Mouse (Mus musculus): Measurements from ENCODE around the gene Homez. TPM values are rescaled to one million over a fixed set of nuclear protein-coding genes. Genes with fewer than 3 reads are reported as not detected.

Gene Homez
- polyA plus RNA-seq, 1 experiment from 2014 or later = 4.0 TPM

DNA sequence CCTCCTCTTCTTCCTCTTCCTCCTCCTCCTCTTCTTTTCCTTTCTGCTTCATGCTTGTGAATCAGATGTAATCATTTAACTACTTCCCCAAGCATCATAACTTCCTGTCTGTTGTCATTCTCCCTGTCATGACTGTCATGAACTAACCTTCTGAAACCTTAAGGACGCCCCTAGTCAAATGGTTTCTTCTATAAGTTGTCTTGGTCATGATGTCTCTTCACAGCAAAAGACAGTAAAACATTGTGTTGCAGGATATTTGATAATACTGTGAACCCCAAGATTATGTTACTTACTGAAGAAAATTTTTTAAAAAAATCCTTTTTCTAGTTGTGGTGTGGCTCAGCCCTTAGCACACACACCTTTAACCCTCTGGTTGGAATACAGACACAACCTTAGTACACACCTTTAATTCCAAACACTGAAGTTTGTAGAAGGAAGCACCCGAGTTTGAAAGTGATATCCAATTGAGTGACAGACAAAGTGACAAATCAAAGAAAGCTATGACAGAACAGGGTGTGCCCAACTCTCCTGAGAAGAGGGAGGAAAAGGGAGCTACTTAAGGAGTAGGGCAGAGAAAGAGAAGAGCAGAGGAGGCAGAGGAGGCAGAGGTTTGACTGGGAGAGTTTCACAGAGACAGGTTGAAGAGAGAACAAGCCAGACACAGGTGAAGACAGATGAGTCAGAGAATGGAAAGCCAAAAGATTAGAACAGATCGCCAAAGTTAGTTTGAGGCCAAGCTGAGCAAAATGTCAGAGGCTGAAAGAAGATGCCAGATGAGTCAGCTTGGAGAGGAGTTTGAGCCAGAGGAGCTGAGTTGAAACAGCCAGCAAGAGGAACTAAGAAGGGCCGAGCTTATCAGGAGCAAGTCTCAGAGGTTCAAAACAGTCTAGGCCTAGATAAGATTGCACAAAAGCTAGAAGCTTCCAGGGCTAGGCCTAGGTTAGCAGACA lies 61.8 kb downstream of the Homez start:
- ATAC-seq (no peak), DNase-seq (no peak)
- 40% methylated on average over 4 of the region's 4 CpGs for WGBS (ENCODE audit: insufficient replicate concordance)
- H3K4me1 ChIP-seq (ENCODE audit: insufficient read depth) = no peaks in the 10 kb centered on the region
- H3K27me3 ChIP-seq (ENCODE audit: insufficient read depth, low read length) = no peaks in the 10 kb centered on the region
- H3K9me3 ChIP-seq (ENCODE audit: low read length) = no peaks in the 10 kb centered on the region
- no peak overlapping the region for H3K4me2 ChIP-seq (ENCODE audit: low read depth, low read length)
- no peak overlapping the region for H3K9ac ChIP-seq (replicated peaks)
- TF ChIP-seq CTCF (IDR thresholded peaks at IDR 0.05; ENCODE audit: low read depth) = no peak
- no peak for TF ChIP-seq EP300 (IDR thresholded peaks at IDR 0.05; ENCODE audit: low read depth)
- no peak overlapping the region for H3K4me3 ChIP-seq (ENCODE audit: low read depth, low read length)
- H3K27ac ChIP-seq (ENCODE audit: low read depth) = no peak overlapping the region
- H3K36me3 ChIP-seq (replicated peaks; ENCODE audit: insufficient read depth, low read length) = no peaks in the 10 kb centered on the region

DNA sequence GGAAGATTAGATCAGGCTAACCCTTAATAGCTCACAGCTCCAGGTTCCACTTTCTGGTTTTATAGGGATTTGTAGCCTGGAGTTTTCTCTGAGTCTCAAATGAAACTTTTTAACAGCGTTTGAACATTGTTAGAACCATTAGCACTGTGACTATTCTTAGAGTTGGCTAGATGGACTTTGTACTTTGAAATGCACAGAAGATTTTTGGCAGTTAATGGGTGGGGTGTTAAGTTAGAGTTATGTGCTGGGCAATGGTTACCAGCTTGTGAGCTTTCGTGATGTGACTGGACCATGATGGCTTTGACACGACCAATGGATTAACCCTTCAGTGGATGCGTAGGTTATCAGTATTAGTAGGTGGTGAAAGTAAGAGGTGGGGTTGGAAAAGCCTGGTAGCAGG lies 64.6 kb downstream of the Homez start:
- Histone ChIP-seq H3K4me3 (ENCODE audit: low read depth, low read length) (no peak overlapping the region), H3K27ac (ENCODE audit: low read depth) (no peak overlapping the region), H3K4me2 (ENCODE audit: low read depth, low read length) (no peak overlapping the region), H3K27me3 (ENCODE audit: insufficient read depth, low read length) (no peaks in the 10 kb centered on the region), H3K9me3 (ENCODE audit: low read length) (no peaks in the 10 kb centered on the region), H3K4me1 (ENCODE audit: insufficient read depth) (no peaks in the 10 kb centered on the region), H3K36me3 (replicated peaks; ENCODE audit: insufficient read depth, low read length) (no peaks in the 10 kb centered on the region), H3K9ac (replicated peaks) (no peak overlapping the region)
- DNase-seq = no peak
- TF ChIP-seq CTCF (IDR thresholded peaks at IDR 0.05; ENCODE audit: low read depth) (no peak), EP300 (IDR thresholded peaks at IDR 0.05; ENCODE audit: low read depth) (no peak)
- WGBS (ENCODE audit: insufficient replicate concordance) = 66% methylated on average over 4 of the region's 4 CpGs
- ATAC-seq = no peak

Other genes starting within 250 kb of the Homez start
- gene Psmb11, start 249.5 kb downstream of the Homez start, polyA plus RNA-seq (2015; fragmentation: Nextera tagmentation; extraction: Ambion mirVana) = not detected in 2 replicates
- not detected in 2 replicates for gene Gm17606, start 230.0 kb downstream of the Homez start, polyA plus RNA-seq (2015; fragmentation: Nextera tagmentation; extraction: Ambion mirVana)
- 0.09 and 0.11 TPM in 2 replicates for gene Cdh24, start 229.6 kb downstream of the Homez start, polyA plus RNA-seq (2015; fragmentation: Nextera tagmentation; extraction: Ambion mirVana)
- gene 1700123O20Rik, start 184.7 kb downstream of the Homez start, polyA plus RNA-seq (2015; fragmentation: Nextera tagmentation; extraction: Ambion mirVana) = 50.9 and 53.3 TPM in 2 replicates
- 28.4 and 38.0 TPM in 2 replicates for gene Acin1, start 184.0 kb downstream of the Homez start, polyA plus RNA-seq (2015; fragmentation: Nextera tagmentation; extraction: Ambion mirVana)
- not detected in 2 replicates for gene Gm29776, start 172.1 kb downstream of the Homez start, polyA plus RNA-seq (2015; fragmentation: Nextera tagmentation; extraction: Ambion mirVana)
- 13.7 and 15.0 TPM in 2 replicates for gene Cebpe, start 158.8 kb downstream of the Homez start, polyA plus RNA-seq (2015; fragmentation: Nextera tagmentation; extraction: Ambion mirVana)
- gene Slc7a8, start 89.0 kb downstream of the Homez start, polyA plus RNA-seq (2015; fragmentation: Nextera tagmentation; extraction: Ambion mirVana) = 2.2 and 2.8 TPM in 2 replicates
- gene Rnf212b, start 56.8 kb downstream of the Homez start, polyA plus RNA-seq (2015; fragmentation: Nextera tagmentation; extraction: Ambion mirVana) = not detected in 2 replicates
- gene Ppp1r3e, start 6.6 kb upstream of the Homez start, polyA plus RNA-seq (2015; fragmentation: Nextera tagmentation; extraction: Ambion mirVana) = 0.85 and 0.99 TPM in 2 replicates
- 1.1 and 1.4 TPM in 2 replicates for gene Bcl2l2, start 12.4 kb upstream of the Homez start, polyA plus RNA-seq (2015; fragmentation: Nextera tagmentation; extraction: Ambion mirVana)
- gene Gm20521, start 12.5 kb upstream of the Homez start, polyA plus RNA-seq (2015; fragmentation: Nextera tagmentation; extraction: Ambion mirVana) = 0.11 and 0.19 TPM in 2 replicates
- gene Pabpn1, start 21.5 kb upstream of the Homez start, polyA plus RNA-seq (2015; fragmentation: Nextera tagmentation; extraction: Ambion mirVana) = 38.2 and 46.6 TPM in 2 replicates
- gene Slc22a17, start 42.2 kb upstream of the Homez start, polyA plus RNA-seq (2015; fragmentation: Nextera tagmentation; extraction: Ambion mirVana) = 1.1 TPM in 2 replicates
- 0.21 and 0.26 TPM in 2 replicates for gene Efs, start 55.2 kb upstream of the Homez start, polyA plus RNA-seq (2015; fragmentation: Nextera tagmentation; extraction: Ambion mirVana)
- gene Il25, start 61.7 kb upstream of the Homez start, polyA plus RNA-seq (2015; fragmentation: Nextera tagmentation; extraction: Ambion mirVana) = not detected in 2 replicates
- 0.17 TPM in 1 of 2 replicates, not detected in the other for gene Cmtm5, start 65.3 kb upstream of the Homez start, polyA plus RNA-seq (2015; fragmentation: Nextera tagmentation; extraction: Ambion mirVana)
- gene Myh6, start 96.0 kb upstream of the Homez start, polyA plus RNA-seq (2015; fragmentation: Nextera tagmentation; extraction: Ambion mirVana) = 0.36 TPM in 2 replicates
- not detected in 2 replicates for gene Gm17428, start 106.0 kb upstream of the Homez start, polyA plus RNA-seq (2015; fragmentation: Nextera tagmentation; extraction: Ambion mirVana)
- 0.18 and 2.0 TPM in 2 replicates for gene Myh7, start 123.7 kb upstream of the Homez start, polyA plus RNA-seq (2015; fragmentation: Nextera tagmentation; extraction: Ambion mirVana)
- 30.6 and 32.0 TPM in 2 replicates for gene Ngdn, start 144.5 kb upstream of the Homez start, polyA plus RNA-seq (2015; fragmentation: Nextera tagmentation; extraction: Ambion mirVana)
- 0.78 and 1.0 TPM in 2 replicates for gene Zfhx2, start 221.4 kb upstream of the Homez start, polyA plus RNA-seq (2015; fragmentation: Nextera tagmentation; extraction: Ambion mirVana)
- gene Thtpa, start 223.8 kb upstream of the Homez start, polyA plus RNA-seq (2015; fragmentation: Nextera tagmentation; extraction: Ambion mirVana) = 5.9 and 7.0 TPM in 2 replicates
- 7.8 and 9.6 TPM in 2 replicates for gene Ap1g2, start 235.6 kb upstream of the Homez start, polyA plus RNA-seq (2015; fragmentation: Nextera tagmentation; extraction: Ambion mirVana)
- gene Jph4, start 246.0 kb upstream of the Homez start, polyA plus RNA-seq (2015; fragmentation: Nextera tagmentation; extraction: Ambion mirVana) = not detected in 2 replicates